Mouse (Mus musculus) CH12.LX (cell line): ENCODE results near the gene AW551984.

Experiments used
- BHLHE40 ChIP-seq: IDR thresholded peaks from 2 replicates; pipeline ENCODE4 v1.6.1; 2011; ENCODE audit warnings: mild to moderate bottlenecking, low read depth, low read length, improper control_type of control experiment
- E2F4 ChIP-seq: IDR thresholded peaks from 2 replicates; pipeline ENCODE4 v1.6.1; 2011; ENCODE audit warnings: low read depth, low read length, improper control_type of control experiment; ENCODE audit not compliant: insufficient replicate concordance
- GABPA ChIP-seq: IDR thresholded peaks from 2 replicates; pipeline ENCODE4 v1.6.1; 2012; ENCODE audit warnings: low read depth, low read length, improper control_type of control experiment, inconsistent platforms; ENCODE audit not compliant: insufficient replicate concordance
- HCFC1 ChIP-seq: IDR thresholded peaks from 2 replicates; pipeline ENCODE4 v1.6.1; 2012; ENCODE audit warnings: low read depth, mild to moderate bottlenecking, inconsistent platforms, low read length, improper control_type of control experiment
- MEF2A ChIP-seq: IDR thresholded peaks from 2 replicates; pipeline ENCODE4 v1.6.1; 2014; ENCODE audit warnings: low read depth, mild to moderate bottlenecking, inconsistent platforms, low read length, improper control_type of control experiment, borderline replicate concordance
- PAX5 ChIP-seq: IDR thresholded peaks from 2 replicates; pipeline ENCODE4 v1.6.1; 2012; ENCODE audit warnings: low read length, inconsistent platforms, mixed read lengths
- POLR2A ChIP-seq: IDR thresholded peaks from 2 replicates; pipeline ENCODE4 v1.6.1; 2011; ENCODE audit warnings: low read depth, mild to moderate bottlenecking, improper control_type of control experiment, low read length
- RCOR1 ChIP-seq: conservative IDR thresholded peaks from 2 replicates; pipeline ENCODE4 v1.6.1; 2012; ENCODE audit warnings: low read depth, mild to moderate bottlenecking, inconsistent platforms, low read length, improper control_type of control experiment
- TCF12 ChIP-seq: IDR thresholded peaks from 2 replicates; pipeline ENCODE4 v1.6.1; 2014; ENCODE audit warnings: low read depth, mild to moderate bottlenecking, inconsistent platforms, low read length, improper control_type of control experiment
- USF1 ChIP-seq: IDR thresholded peaks from 2 replicates; pipeline ENCODE4 v1.6.1; 2014; ENCODE audit warnings: low read depth, mild to moderate bottlenecking, inconsistent platforms, low read length, improper control_type of control experiment

GRCm38 (mm10) chr9:39623783-39624182, 19.6 kb upstream of the AW551984 start:
- TF ChIP-seq POLR2A (no peak), GABPA (no peak), USF1 (no peak), TCF12 (no peak), MEF2A (no peak), BHLHE40 (no peak), RCOR1 (no peak), PAX5 (no peak), E2F4 (no peak), HCFC1 (no peak)
